Mouse (Mus musculus) embryonic facial prominence, embryonic 14.5 days (tissue): ENCODE measurements around the gene Tsc1. TPM values are rescaled to one million over a fixed set of nuclear protein-coding genes. Genes with fewer than 3 reads are reported as not detected.
A peak's percentile ranks its signal among the peaks of the same experiment; 100 is the strongest.

Source experiments
- ATAC-seq: fragments of 200-750 bp; cut with Nextera tagmentation; 2 replicates; pipeline ENCODE4 v1.8.0; 2017; ENCODE audit warnings: low read depth, moderate number of reproducible peaks, moderate TSS enrichment
- DNase-seq: peaks from one replicate; pipeline ENCODE4 v3.0.0-alpha.2; 2015; ENCODE audit warnings: low spot score
- H3K27ac ChIP-seq: fragments of 300-500 bp; sonication (generic); replicated peaks from 2 replicates; pipeline ENCODE4 v1.5.1; 2014; ENCODE audit warnings: low read depth, mild to moderate bottlenecking, low read length, moderate library complexity
- H3K27me3 ChIP-seq: fragments of 300-500 bp; sonication (generic); replicated peaks from 2 replicates; pipeline ENCODE4 v1.6.1; 2014; ENCODE audit warnings: low read length; ENCODE audit not compliant: control insufficient read depth, insufficient read depth
- H3K36me3 ChIP-seq: fragments of 300-500 bp; sonication (generic); 2 replicates; pipeline ENCODE4 v1.6.1; 2014; ENCODE audit warnings: low read length, mixed read lengths; ENCODE audit not compliant: control insufficient read depth, insufficient read depth
- H3K4me1 ChIP-seq: fragments of 300-500 bp; sonication (generic); 2 replicates; pipeline ENCODE4 v1.6.1; 2014; ENCODE audit warnings: antibody characterized with exemption, low read length; ENCODE audit not compliant: control insufficient read depth, insufficient read depth
- H3K4me2 ChIP-seq: fragments of 300-500 bp; sonication (generic); 2 replicates; pipeline ENCODE4 v1.6.1; 2014; ENCODE audit warnings: low read depth, mild to moderate bottlenecking, low read length, moderate library complexity, mixed read lengths
- H3K4me3 ChIP-seq: fragments of 300-500 bp; sonication (generic); 2 replicates; pipeline ENCODE4 v1.5.1; 2014; ENCODE audit warnings: low read depth, mild to moderate bottlenecking, low read length
- H3K9ac ChIP-seq: fragments of 300-500 bp; sonication (generic); 2 replicates; pipeline ENCODE4 v1.6.1; 2014; ENCODE audit warnings: low read depth, mild to moderate bottlenecking, low read length, moderate library complexity, mixed read lengths
- H3K9me3 ChIP-seq: fragments of 300-500 bp; sonication (generic); 2 replicates; pipeline ENCODE4 v1.6.1; 2016; ENCODE audit warnings: low read length; ENCODE audit not compliant: control insufficient read depth
- WGBS: fragments of 180-500 bp; shearing (Covaris S2); extraction: QIAGEN DNeasy Blood & Tissue Kit; methylation state at CpG from one replicate; pipeline ENCODE4 v1.1.7; 2014; 5-methylcytosine and 5-hydroxymethylcytosine counted together
- polyA plus RNA-seq: library from polyadenylated mRNA; unstranded; fragments of >200 nt; fragmentation: Nextera tagmentation; extraction: Ambion mirVana; gene quantifications from 2 replicates; pipeline ENCODE4 v1.2.1, GENCODE M21; 2014

The Tsc1 gene
- polyA plus RNA-seq, 1 experiment from 2014 or later: 15.3 TPM

DNA sequence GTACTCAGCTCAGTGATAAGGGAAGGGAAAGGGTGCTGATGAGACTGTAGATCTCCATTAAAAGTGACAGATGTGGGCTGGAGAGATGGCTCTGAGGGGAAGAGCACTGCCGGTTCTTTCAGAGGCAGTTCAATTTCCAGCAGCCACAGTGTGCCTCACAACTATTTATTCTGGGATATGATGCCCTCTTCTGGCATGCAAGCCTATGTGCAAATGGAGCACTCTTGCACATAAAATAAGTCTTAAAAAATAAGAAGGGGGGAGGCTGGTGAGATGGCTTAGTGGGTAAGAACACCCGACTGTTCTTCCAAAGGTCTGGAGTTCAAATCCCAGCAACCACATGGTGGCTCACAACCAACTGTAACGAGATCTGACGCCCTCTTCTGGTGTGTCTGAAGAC, 7.9 kb upstream of the Tsc1 start:
- no peak overlapping the region for H3K9ac ChIP-seq
- WGBS: 54% methylated on average over 4 of the region's 4 CpGs
- H3K27me3 ChIP-seq: no peaks in the 10 kb centered on the region
- no peak for DNase-seq
- no peak overlapping the region for H3K4me3 ChIP-seq
- no peak overlapping the region for H3K4me2 ChIP-seq
- no peak for ATAC-seq
- H3K36me3 ChIP-seq: no peaks in the 10 kb centered on the region
- H3K9me3 ChIP-seq: no peaks in the 10 kb centered on the region
- no peaks in the 10 kb centered on the region for H3K4me1 ChIP-seq
- no peak overlapping the region for H3K27ac ChIP-seq

DNA sequence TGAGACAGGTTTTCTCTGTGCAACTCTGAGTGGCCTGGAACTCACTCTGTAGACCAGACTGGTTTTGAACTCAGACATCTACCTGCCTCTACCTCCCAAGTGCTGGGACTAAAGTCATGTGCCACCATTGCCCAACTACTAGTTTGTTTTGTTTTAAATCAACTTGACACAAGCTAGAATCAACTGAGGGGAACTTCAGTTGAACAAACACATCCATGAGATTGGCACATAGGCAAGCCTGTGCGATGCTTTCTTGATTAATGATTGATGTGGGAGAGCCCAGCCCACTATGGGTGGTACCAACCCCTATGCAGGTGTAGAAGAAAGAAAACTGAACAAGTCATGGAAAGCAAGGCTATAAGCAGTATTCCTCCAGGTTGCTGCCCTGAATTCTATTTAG, 5.8 kb upstream of the Tsc1 start:
- no peak overlapping the region for H3K4me2 ChIP-seq
- no peaks in the 10 kb centered on the region for H3K9me3 ChIP-seq
- H3K4me3 ChIP-seq: no peak overlapping the region
- WGBS: 82% methylated on average over 1 of the region's 1 CpGs
- H3K4me1 ChIP-seq: 0 out of 2 replicates have a peak, but pooled peaks cover under 1% of the 10 kb centered on the region
- no peaks in the 10 kb centered on the region for H3K27me3 ChIP-seq
- no peak for DNase-seq
- no peak overlapping the region for H3K27ac ChIP-seq
- no peaks in the 10 kb centered on the region for H3K36me3 ChIP-seq
- no peak overlapping the region for H3K9ac ChIP-seq
- ATAC-seq: no peak

- ATAC-seq (no peak), DNase-seq (no peak)
- Histone ChIP-seq H3K4me1 (0 out of 2 replicates have a peak, but pooled peaks cover 4% of the 10 kb centered on the region), H3K36me3 (no peaks in the 10 kb centered on the region), H3K9ac (no peak overlapping the region), H3K4me3 (no peak overlapping the region), H3K27ac (no peak overlapping the region), H3K27me3 (no peaks in the 10 kb centered on the region), H3K4me2 (no peak overlapping the region), H3K9me3 (no peaks in the 10 kb centered on the region)
- 71% methylated on average over 9 of the region's 9 CpGs for WGBS
Observed at GRCm38 (mm10) chr2:28637106-28637845, 3.8 kb upstream of the Tsc1 start.

GRCm38 (mm10) chr2:28638352-28638751, 2.7 kb upstream of the Tsc1 start:
- H3K36me3 ChIP-seq: no peaks in the 10 kb centered on the region
- H3K4me3 ChIP-seq: peak overlapping the region; percentile 12
- 0 out of 2 replicates have a peak, but pooled peaks cover 4% of the 10 kb centered on the region for H3K4me1 ChIP-seq
- WGBS: 20% methylated on average over 9 of the region's 9 CpGs
- ATAC-seq (no peak), DNase-seq (peak; percentile 39)
- H3K27ac ChIP-seq: no peak overlapping the region; the same call in 1 of the 2 replicates
- peak overlapping the region; percentile 31; the same call in 1 of the 2 replicates for H3K9ac ChIP-seq
- H3K4me2 ChIP-seq: peak overlapping the region; percentile 40
- H3K27me3 ChIP-seq: no peaks in the 10 kb centered on the region
- H3K9me3 ChIP-seq: no peaks in the 10 kb centered on the region

DNA sequence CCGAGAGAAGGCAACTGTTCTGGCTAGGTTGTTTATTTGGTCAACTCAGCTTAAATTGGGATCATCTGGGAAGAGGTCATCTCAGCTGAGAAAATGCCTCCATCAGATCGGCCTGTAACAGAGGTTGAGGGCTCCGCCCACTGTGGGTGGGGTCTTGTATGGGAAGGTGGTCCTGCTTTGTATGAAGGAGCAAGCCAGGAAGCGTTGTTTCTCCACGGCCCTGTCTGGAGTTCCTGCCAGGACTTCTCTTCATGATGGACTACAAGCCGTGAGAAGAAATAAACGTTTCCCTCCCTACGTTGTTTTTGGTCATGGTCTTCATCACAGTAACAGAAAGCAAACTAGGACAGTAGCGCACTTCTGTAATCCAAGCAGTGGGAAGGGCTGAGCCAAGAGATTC, 2.1 kb upstream of the Tsc1 start:
- DNase-seq (peak; percentile 65), ATAC-seq (no peak)
- Histone ChIP-seq H3K27ac (no peak overlapping the region; the same call in 1 of the 2 replicates), H3K27me3 (no peaks in the 10 kb centered on the region), H3K9me3 (no peaks in the 10 kb centered on the region), H3K9ac (no peak overlapping the region), H3K4me3 (peak overlapping the region; percentile 12), H3K4me1 (0 out of 2 replicates have a peak, but pooled peaks cover 4% of the 10 kb centered on the region), H3K4me2 (peak overlapping the region; percentile 40), H3K36me3 (no peaks in the 10 kb centered on the region)
- 5% methylated on average over 9 of the region's 9 CpGs for WGBS

- Histone ChIP-seq H3K4me1 (0 out of 2 replicates have a peak, but pooled peaks cover 4% of the 10 kb centered on the region), H3K27me3 (no peaks in the 10 kb centered on the region), H3K9me3 (no peaks in the 10 kb centered on the region), H3K9ac (no peak overlapping the region), H3K27ac (no peak overlapping the region), H3K36me3 (no peaks in the 10 kb centered on the region), H3K4me2 (no peak overlapping the region), H3K4me3 (no peak overlapping the region)
- 52% methylated on average over 7 of the region's 7 CpGs for WGBS
- no peak for ATAC-seq
- no peak for DNase-seq
Observed at GRCm38 (mm10) chr2:28639794-28640193, 1.2 kb upstream of the Tsc1 start.

DNA sequence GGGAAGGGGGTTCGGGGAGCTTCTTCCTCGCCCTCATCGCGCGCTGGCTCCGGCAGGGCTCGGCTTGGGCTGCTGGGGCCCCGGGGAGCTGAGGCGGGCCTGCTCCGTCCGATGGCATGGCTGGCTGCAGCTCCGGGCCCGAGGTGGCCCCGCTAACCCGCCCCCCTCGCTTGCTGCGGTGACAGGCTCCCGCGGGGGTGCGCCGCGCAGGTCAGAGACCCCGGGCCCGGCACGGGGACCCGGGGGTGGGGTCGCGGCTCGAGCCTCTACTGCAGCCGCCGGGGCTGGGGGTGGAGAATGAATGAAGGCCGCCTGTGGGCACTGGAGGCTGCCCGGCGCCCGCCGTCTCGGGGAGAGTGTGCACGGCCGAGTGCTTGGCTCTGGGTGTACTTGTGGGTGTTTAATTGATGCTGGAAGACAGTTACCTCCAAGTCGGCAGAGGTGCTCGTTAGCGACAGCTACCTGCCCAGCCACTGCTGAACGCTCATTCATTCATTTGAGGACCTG, 460 bp downstream of the Tsc1 start:
- Histone ChIP-seq H3K4me2 (peak overlapping the region; percentile 73), H3K9me3 (no peaks in the 10 kb centered on the region), H3K4me1 (0 out of 2 replicates have a peak, but pooled peaks cover 4% of the 10 kb centered on the region), H3K27ac (peak overlapping the region; percentile 87), H3K4me3 (peak overlapping the region; percentile 93), H3K36me3 (no peaks in the 10 kb centered on the region), H3K9ac (peak overlapping the region; percentile 90), H3K27me3 (no peaks in the 10 kb centered on the region)
- peak; percentile 35 for ATAC-seq
- 0% methylated on average over 17 of the region's 43 CpGs for WGBS
- DNase-seq: no peak

- no peak overlapping the region for H3K9ac ChIP-seq
- H3K36me3 ChIP-seq: no peaks in the 10 kb centered on the region
- WGBS: 74% methylated on average over 3 of the region's 3 CpGs
- no peak overlapping the region for H3K27ac ChIP-seq
- H3K4me3 ChIP-seq: no peak overlapping the region
- H3K27me3 ChIP-seq: no peaks in the 10 kb centered on the region
- DNase-seq (no peak), ATAC-seq (no peak)
- H3K4me2 ChIP-seq: no peak overlapping the region
- 0 out of 2 replicates have a peak, but pooled peaks cover 4% of the 10 kb centered on the region for H3K4me1 ChIP-seq
- H3K9me3 ChIP-seq: no peaks in the 10 kb centered on the region
Observed at GRCm38 (mm10) chr2:28643081-28643480, 2.1 kb downstream of the Tsc1 start.

- ATAC-seq (no peak), DNase-seq (no peak)
- Histone ChIP-seq H3K9me3 (no peaks in the 10 kb centered on the region), H3K4me1 (no peaks in the 10 kb centered on the region), H3K9ac (no peak overlapping the region), H3K36me3 (0 out of 2 replicates have a peak, but pooled peaks cover 10% of the 10 kb centered on the region), H3K4me3 (no peak overlapping the region), H3K27ac (no peak overlapping the region), H3K4me2 (no peak overlapping the region), H3K27me3 (no peaks in the 10 kb centered on the region)
Observed at GRCm38 (mm10) chr2:28650526-28650925, 9.5 kb downstream of the Tsc1 start.
